Mouse (Mus musculus) spleen, postnatal 14 days (tissue): ENCODE results near the gene Cyp39a1.
A peak's percentile ranks its signal among the peaks of the same experiment; 100 is the strongest.

ENCODE experiments used
- DNase-seq, 2 experiments: peaks; one replicate each; pipeline ENCODE4 v3.0.0; 2021 to 2022; ENCODE audit warnings: low spot score in 2 of 2

Cyp39a1 gene

GRCm38 (mm10) chr17:43684086-43684485 is 16.9 kb downstream of the Cyp39a1 start:
- no peak for DNase-seq

- DNase-seq = no peak
Observed at GRCm38 (mm10) chr17:43684638-43685037, 17.4 kb downstream of the Cyp39a1 start.

- no peak for DNase-seq
Observed at GRCm38 (mm10) chr17:43689591-43689990, 22.4 kb downstream of the Cyp39a1 start.

- DNase-seq = peak; percentile 32 to 61
Observed at GRCm38 (mm10) chr17:43698997-43699649, 31.9 kb downstream of the Cyp39a1 start.

- peak in 1 of 2 experiments; percentile 29 for DNase-seq
Observed at GRCm38 (mm10) chr17:43701060-43701459, 33.8 kb downstream of the Cyp39a1 start.

GRCm38 (mm10) chr17:43704216-43704930 is 37.1 kb downstream of the Cyp39a1 start:
- DNase-seq = no peak

- no peak for DNase-seq
Observed at GRCm38 (mm10) chr17:43706749-43707148, 39.5 kb downstream of the Cyp39a1 start.

GRCm38 (mm10) chr17:43707254-43707653 is 40.0 kb downstream of the Cyp39a1 start:
- DNase-seq = no peak

- no peak for DNase-seq
Observed at GRCm38 (mm10) chr17:43711557-43712352, 44.5 kb downstream of the Cyp39a1 start.

- no peak for DNase-seq
Observed at GRCm38 (mm10) chr17:43714191-43714590, 47.0 kb downstream of the Cyp39a1 start.

GRCm38 (mm10) chr17:43716601-43717000 is 49.4 kb downstream of the Cyp39a1 start:
- no peak for DNase-seq

GRCm38 (mm10) chr17:43719401-43719800 is 52.2 kb downstream of the Cyp39a1 start:
- DNase-seq = no peak

GRCm38 (mm10) chr17:43724480-43724879 is 57.3 kb downstream of the Cyp39a1 start:
- DNase-seq = no peak

GRCm38 (mm10) chr17:43731327-43731726 is 64.1 kb downstream of the Cyp39a1 start:
- DNase-seq = no peak

- no peak for DNase-seq
Observed at GRCm38 (mm10) chr17:43731976-43732375, 64.8 kb downstream of the Cyp39a1 start.

GRCm38 (mm10) chr17:43734252-43734651 is 67.0 kb downstream of the Cyp39a1 start:
- DNase-seq = no peak

GRCm38 (mm10) chr17:43743933-43744332 is 76.7 kb downstream of the Cyp39a1 start:
- DNase-seq = no peak

GRCm38 (mm10) chr17:43744425-43744824 is 77.2 kb downstream of the Cyp39a1 start:
- DNase-seq = no peak

- DNase-seq = no peak
Observed at GRCm38 (mm10) chr17:43751146-43751545, 83.9 kb downstream of the Cyp39a1 start.

GRCm38 (mm10) chr17:43752811-43753210 is 85.6 kb downstream of the Cyp39a1 start:
- DNase-seq = no peak

- DNase-seq = no peak
Observed at GRCm38 (mm10) chr17:43754687-43755086, 87.5 kb downstream of the Cyp39a1 start.

GRCm38 (mm10) chr17:43758607-43759259 is 91.5 kb downstream of the Cyp39a1 start:
- DNase-seq = no peak
